Mouse (Mus musculus): ENCODE results near the gene Zdhhc14.

Gene Zdhhc14

DNA sequence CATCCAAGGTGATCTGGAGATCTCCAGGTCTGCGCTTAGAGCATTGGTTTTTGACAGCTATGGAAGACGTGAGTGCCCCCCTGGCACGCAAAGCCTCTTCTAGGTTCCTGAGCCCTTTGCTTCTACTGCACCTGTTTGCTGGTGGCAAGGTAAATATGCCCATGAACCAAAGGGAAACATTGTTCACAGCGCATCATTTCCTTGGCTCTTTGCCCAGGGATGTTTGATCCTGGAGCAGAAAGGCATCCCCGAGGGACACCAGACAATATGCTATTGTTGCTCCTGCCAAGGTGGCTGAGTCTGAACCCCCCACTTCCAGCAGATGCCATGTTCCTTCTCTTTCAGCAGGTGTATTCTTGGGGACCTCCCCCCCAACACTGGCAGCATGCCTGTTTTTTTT, 61.2 kb downstream of the Zdhhc14 start:
- DNase-seq (ENCODE audit: low spot score in 2 of 2) = peak in 1 of 2 experiments; percentile 19

DNA sequence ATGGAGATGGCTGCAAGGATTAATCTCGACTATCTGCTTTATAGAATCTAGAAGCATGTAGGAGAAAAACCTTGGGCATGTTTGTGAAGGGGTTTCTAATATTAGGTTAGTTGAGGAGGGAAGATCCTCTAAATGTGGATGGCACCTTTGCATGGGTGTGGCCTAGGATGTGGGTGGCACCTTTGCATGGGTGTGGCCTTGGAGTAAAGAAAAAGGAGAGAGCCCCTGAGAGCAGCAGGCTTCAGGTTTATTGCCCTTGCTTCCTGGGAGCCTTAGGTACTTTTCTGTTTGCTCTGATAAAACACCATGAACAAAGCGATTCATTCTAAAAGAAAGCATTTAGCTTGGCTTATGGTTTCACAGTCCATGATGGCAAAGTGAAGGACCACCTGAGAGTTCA, 62.2 kb downstream of the Zdhhc14 start:
- DNase-seq (ENCODE audit: low spot score in 2 of 2) = no peak

DNA sequence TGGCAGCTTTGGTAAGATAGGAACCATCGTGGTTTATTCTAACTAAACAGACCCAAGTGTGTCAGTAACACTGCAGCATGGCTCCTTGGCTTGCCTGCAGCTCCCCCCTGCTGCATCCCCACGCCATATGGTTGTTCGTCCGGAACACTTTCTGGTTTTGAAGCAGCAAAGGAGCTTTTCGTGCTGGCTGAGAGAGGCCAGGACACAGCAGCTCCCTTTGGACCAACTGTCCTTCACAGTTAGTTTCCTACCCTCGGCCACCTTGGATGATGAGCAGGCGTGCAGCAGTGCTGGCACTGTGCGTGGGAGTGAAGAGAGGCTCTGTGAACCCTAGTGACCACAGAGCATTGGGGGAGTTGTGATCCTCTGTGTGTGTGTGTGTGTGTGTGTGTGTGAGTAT, 64.2 kb downstream of the Zdhhc14 start:
- peak in 1 of 2 experiments; percentile 21 for DNase-seq (ENCODE audit: low spot score in 2 of 2)

DNA sequence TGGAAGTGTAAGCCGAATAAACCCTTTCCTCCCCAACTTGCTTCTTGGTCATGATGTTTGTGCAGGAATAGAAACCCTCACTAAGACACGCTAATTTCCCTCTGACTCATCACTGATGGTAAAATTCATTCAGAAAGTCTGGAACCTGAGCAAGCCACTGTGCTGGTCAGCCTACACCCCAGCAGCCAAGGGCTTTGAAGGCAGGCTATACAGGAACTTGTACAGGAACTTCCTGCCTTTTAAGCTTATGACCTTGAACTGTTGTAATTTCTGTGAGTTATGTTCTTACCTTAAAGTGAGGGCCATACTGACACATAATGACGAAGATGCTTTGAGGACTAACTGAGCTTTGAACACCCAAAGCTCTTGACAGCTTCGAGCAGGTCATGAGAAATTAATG, 67.9 kb downstream of the Zdhhc14 start:
- DNase-seq (ENCODE audit: low spot score in 2 of 2) = no peak

DNA sequence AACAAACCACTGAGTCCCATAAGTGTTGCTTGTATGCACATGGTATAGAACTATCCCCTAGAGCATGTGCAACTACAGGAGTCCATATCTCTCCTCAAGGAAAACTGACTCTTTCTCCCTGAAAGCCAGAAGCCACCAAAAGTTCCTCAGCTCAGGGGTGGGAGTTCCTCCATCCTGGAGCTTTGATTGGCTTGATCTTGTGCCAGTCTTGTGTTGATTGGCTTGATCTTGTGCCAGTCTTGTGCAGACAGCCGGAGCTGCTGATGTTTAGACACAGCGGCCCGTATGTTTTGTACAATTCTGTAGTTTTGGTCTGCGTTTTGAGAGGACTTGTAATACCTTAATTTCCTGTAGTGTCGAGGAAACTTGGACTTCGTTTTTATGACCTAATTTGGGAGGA, 70.8 kb downstream of the Zdhhc14 start:
- DNase-seq (ENCODE audit: low spot score in 2 of 2) = no peak

DNA sequence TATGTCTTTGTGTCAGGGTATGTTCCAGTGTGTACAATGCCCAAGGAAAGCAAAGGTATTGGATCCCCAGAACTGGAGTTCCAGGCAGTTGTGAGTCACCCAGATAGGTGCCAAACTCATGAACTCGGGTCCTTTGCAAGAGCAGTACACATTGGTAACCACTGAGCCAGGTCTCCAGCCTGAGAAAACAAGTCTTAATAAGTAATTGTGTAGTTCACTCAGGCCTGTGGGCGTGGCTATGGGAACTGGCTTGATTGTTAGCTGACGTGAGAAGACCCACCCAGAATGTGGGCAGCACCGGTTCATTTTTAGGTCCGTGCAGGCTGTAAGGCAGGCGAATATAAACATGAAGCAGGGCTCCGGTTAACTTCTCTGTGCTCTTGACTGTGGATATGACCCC, 73.6 kb downstream of the Zdhhc14 start:
- no peak for DNase-seq (ENCODE audit: low spot score in 2 of 2)

DNA sequence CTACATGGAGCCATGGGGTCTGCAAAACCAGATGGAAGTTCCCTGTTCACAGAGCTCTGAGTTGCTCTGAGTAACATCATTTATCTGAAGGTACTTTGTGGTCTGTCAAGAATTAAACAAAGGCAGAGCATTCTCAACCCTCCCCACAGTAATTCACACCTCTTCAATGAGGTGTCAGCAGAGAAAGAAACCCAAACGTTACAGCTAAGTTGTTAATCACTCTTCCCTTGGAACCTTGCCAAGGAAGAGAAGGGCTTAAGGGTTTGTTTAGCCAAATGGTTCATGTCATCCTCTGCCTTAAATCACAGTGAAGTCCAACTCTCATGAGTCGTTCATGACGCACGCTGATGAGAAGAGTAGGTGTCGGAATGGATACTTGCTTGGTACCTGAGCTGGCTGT, 75.6 kb downstream of the Zdhhc14 start:
- DNase-seq (ENCODE audit: low spot score in 2 of 2) = no peak

DNA sequence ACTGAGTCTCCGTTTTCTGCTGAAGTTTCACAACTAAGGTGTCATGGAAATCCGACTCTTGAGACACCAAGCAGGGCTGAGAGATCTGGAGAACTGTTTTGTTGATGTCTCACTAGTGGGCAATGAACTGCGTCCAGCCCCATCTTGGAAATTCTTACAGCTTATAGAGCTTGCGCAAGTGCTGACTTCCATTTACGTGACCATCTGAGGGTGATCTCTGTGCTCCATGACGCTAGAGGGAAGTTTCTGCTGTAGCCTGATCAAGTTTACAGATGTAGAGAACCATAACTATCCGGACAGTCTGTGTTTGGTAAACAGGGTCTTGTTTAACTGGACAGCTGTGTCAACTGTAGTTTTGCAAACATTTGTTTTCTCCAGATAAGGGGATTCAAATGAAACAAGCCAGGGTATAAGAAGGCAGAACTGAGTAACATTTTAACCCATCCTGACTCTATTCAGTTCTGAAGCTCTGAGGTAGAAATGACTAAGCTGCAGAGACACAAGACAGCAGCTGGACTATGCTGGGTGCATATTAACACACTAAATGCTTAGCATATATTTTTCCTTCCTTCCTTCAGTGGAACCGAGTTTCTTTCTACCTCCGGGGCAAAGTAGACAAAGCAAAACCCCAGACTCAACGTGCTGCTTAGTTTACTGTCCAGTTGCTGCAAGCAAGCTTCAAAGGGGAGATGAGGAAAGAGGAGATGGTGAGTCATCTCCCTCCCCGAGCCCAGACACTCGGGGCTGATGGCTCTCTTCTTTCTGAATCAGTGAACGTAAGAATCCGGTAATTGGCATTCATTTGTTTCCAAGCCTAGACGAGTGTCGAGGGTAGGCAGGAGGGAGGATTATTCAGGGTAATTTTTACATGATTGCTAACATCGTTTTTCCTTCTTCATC, 77.0 kb downstream of the Zdhhc14 start:
- DNase-seq (ENCODE audit: low spot score in 2 of 2) = no peak

DNA sequence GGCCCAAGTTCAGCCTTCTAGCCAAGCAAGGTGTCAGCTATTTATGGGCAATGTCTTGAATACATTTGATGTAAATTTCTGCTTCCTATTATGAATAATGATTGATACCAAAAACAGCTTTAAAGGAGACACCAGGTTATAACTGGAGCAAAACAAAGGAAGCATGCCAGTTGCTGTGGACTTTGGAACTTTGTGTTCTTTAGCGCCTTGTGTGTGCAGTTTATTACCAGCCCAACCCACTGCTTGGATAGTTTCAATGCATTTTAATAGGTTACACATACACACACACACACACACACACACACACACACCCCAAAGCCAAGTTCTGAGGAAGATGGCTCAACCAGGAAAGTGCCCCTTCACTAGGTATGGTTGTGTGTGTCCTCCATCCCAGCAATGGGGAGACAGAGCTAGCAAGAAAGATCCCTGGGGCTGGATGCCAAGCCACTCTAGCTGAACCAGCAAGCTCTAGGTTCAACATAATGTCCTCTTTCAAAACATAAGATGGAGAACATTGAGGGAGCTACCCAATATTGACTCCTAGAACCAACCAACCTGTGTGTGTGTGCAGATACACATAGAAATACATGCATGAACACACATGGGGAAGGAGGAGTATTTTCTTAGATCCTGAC, 79.9 kb downstream of the Zdhhc14 start:
- no peak for DNase-seq (ENCODE audit: low spot score in 2 of 2)

DNA sequence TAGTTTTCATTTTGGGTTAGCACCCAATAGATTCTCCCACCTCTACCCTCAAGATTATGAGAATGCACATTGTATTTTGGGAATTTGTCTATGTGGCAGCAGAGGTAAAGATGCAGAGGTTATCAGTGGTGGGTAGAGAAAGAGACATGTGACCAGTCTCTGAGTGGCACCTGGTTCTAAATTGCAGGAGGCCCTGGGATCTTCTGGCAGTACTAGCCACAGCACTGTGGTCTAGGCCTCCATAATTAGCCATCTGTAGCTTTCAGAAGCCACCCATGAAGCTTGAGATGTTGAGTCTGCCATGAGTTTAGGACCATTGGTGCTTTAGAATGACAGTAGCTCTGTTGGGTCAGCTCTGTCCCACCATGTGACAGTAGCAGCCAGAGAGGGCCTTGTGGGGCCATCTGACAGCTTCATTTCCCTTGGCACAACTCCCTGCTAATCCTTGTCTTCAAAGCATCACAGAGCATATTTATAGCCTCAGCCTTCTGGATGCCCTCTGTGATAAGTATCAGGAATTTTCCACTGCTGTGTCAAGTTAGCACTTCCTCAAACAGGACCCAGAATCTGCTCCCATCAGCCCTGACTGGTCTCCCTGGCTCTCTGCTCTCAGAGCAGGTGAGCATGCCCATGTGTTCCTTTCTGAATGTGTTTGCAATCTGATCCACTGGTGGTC, 80.5 kb downstream of the Zdhhc14 start:
- no peak for DNase-seq (ENCODE audit: low spot score in 2 of 2)

DNA sequence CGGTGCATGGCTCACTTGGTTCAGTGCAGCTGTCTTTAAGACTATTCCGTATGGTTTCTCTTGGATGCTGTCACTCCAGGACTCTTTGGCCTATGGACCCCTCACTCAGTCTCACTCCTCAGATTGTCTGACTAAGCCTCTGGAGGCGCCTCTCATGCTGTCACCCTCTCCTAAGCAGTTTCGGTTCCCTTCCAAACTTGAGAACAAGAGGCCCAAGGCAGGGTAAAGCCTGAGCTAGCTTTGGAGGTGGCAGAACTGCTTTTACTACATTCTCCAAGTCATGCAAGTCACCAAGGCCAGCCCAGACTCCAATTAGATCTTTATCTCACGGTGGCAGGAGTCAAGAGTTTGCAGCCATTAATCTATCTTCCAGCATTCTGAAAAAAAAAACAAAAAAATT, 82.3 kb downstream of the Zdhhc14 start:
- DNase-seq (ENCODE audit: low spot score in 2 of 2) = no peak

DNA sequence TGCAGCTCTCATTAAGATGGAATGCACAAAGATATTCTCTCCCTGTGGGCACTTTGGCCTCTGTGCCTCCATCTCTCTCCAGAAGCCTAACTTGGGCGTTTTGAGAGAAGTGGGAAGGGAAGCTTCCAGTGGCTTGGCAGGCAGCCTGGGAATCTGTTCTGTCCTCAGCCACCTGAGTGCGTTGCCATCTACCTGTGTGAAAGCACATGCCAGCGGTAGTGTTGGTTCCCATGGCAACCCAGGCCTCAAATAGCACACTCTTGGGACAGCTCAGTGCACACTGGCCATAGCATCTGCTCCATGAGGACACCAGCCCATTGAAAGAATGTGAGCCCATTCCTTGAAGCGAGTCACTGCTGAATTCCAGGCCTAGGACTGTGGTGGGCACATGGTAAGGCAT, 83.2 kb downstream of the Zdhhc14 start:
- no peak for DNase-seq (ENCODE audit: low spot score in 2 of 2)

DNA sequence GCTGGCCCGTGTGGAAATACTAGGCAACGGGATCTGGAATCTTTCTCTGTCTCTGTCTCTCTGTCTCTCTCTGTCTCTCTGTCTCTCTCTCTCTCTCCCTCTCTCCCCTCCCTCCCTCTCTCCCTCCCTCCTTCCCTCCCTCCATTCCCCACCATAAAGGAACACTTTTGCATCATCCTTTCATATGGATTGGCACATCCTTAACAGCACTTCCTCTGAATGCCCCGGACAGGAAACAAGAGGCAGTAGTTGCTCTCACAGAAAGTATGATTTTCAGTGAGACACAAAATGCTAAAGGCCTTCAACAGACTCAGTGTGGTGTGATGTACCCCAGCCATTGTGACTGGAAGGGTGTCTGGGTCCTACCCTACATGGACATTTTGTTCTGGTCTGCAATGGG, 89.9 kb downstream of the Zdhhc14 start:
- no peak for DNase-seq (ENCODE audit: low spot score in 2 of 2)

DNA sequence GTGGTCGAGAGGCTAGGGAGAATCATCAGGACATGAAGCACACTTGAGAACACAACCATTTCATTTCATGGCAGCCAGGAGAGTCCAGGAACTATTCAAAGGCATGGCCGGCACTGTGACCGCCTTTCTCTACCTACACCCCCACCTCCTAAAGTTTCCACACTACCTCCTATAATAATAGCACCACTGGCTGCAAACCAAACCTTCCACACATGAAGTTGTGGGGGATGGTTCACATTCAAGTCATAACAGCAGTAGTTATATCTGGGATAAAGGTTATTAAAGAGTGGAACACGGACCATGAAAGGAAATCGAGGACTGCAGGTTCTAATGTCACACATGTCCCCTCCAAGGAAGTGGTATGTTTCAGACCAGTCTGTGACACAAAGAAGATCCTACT, 90.6 kb downstream of the Zdhhc14 start:
- DNase-seq (ENCODE audit: low spot score in 2 of 2) = no peak

DNA sequence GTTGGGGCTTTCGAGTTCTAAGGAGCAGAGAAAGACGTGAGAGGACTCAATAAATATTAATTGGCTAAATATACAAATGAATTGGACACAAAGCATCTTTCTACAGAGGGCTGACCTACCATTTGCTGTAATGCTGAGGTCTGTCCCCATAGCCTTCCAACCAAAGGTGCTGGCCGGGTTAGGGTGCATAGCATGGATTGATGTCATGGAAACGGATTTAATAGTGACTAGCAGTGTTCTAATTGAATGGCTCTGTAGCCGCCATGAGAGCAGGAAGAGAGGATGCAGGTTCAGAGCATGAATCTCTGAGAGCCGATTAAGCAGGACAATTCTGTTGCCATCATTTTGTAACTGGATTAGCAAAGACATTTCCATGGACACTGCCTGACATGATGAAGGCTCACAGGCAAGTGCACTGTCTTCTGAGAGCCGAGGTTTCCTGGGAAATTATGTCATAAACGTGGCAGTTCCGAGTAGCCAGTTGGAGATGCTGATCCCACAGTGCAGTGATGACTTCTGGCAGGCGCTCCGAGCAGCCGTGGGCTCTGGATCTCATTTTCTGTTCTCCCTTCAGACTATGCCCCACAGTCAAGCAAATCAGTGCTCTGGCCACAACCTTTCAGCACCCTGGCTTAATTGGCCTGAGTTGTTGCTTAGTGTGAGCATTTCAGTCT, 91.3 kb downstream of the Zdhhc14 start:
- DNase-seq (ENCODE audit: low spot score in 2 of 2) = no peak

DNA sequence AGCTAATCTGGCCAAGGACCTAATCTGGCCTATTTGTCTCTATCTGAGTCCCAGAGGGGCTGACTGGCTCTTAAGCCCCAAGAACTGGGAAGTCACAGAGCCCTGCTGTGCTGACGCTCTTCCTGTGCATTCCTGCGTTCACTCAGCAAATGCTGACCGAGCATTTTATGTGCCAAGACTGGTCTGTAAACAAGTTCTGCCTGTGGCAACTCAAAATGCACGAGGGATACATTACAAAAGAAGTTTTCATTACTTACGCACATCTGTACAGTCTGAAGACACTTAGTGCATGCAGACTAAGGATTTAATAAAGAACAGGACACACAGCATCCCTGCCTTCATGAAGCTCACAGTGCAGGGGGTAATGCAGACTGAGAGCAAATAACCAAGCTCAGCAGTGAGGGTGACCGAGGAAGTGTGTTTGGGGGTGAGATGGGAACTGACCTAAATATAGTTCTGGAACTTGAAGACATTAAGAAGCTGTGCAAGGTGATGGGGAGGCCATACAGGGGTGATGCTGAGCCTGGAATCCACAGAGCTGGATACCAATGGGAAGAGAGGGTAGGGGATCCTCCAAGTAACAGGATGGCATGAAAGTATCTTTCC, 99.3 kb downstream of the Zdhhc14 start:
- no peak for DNase-seq (ENCODE audit: low spot score in 2 of 2)

DNA sequence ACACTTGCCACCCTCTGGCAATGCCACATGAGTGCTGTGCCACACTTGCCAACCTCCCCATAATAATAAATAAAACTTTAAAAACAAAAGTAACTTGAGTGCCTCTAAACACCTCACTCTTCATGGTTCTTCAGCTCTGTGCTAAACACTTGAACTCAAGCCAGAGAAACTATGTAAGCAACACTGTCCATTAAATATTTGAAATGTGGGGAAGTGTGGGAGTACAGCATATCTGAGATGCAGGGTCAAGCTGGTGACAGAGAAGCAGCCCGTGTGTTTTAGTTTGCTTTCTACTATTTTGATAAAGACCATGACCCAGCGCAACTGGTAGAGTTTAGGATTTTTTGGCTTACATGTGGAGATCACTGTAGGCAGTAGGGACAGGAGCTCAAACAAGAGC, 100.7 kb downstream of the Zdhhc14 start:
- no peak for DNase-seq (ENCODE audit: low spot score in 2 of 2)

DNA sequence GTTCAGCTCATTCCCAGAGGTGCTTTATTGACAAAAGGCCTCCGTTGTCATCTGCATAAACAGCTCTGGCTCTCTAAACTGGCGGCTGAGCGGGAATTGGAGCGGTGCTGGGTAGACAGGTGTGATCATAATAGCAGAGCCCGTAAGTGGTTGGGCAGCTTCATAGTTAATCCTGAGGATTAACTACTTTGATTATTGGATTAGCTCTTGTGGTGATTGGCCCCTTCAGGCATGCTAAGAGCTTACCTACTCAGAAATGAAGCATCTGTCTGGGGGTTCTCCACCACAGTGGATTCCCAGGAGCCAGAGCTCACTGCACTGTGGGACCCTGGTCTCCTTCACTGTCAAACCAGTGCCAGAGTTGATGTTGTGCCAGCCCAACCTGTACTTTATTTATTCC, 102.7 kb downstream of the Zdhhc14 start:
- no peak for DNase-seq (ENCODE audit: low spot score in 2 of 2)

DNA sequence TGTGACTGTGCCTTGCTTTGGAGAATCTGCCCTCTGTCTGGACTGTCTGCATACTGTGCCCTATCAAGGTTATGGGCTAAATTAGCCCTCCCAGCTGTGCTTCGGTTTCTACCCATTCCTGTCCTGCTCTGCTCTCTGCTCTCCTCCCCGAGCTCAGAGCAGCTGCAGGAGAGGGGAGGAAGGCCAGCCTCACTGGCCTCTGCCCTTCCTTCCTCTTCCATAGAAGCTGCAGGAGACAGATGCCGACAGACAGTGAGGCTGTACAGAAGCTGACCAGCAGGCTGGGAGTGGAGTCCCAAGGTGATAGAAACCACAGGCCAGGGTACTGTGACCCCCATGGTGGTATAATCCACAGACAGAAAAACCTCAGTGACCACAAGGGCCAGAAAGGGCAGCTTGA, 104.1 kb downstream of the Zdhhc14 start:
- no peak for DNase-seq (ENCODE audit: low spot score in 2 of 2)

DNA sequence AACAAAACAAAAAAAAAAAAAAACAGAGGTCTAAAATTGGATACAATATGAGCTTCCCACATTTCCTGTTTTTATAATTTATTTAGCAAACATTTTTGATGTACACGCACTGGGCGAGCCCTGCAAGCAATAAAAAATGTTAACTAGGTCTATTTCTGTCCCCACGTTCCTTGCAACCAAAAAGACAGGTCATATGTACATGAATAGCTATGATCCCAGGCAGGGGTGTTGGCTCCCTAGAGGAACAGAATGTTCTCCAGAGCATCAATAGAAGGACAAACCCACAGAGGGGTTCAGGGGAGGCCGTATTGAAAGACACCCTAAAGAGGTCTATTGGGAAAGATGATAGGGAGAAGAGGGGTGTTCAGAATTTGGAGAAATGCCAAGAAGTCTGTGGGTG, 106.6 kb downstream of the Zdhhc14 start:
- DNase-seq (ENCODE audit: low spot score in 2 of 2) = no peak

DNA sequence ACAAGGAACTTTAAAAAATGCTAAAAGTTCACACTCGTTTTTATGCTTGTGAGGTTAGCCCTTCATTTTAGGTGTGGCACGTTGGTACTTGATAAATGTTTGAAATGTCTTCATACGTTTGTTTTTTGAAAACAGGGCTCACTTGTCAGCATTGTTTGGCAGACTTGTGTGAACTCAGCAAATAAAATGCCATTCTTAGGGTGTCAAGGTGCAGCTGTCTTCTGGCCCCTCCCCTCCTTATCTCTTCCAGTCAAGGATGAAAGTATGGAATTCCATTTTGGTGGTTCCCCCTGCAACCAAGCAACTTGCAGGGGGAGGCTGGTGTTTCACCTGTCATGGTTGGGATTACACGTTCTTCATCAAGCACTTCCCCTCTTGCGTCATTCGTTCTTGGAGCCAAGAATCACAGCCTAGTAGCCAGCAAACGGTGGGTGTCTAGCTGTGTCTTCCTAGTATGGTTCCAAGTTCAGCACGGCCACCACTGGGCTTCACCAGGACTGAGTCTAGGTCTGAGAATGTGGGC, 108.2 kb downstream of the Zdhhc14 start:
- DNase-seq (ENCODE audit: low spot score in 2 of 2) = no peak

DNA sequence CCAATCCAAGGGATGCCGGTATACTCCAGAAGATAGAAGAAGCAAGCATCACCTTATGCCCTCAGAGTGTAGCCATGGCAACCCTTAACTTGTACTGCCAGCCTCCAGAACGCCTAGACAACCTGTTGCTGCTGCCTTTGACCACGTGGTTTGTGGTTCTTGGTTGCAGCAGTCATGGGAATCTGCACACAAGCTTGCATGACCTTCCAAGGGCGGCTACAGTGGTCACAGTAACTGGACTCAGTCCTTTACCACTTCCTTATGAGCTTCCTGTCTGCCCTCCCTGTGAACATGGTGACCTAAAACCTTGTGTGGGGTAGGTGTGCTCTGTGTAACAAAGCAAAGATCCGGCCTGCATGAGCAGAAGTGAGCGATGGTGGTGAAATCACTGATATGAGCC, 109.6 kb downstream of the Zdhhc14 start:
- DNase-seq (ENCODE audit: low spot score in 2 of 2) = no peak

Data from cerebellum, postnatal 4 days (tissue).